Mouse (Mus musculus): ENCODE data around the gene Btbd17.

DNA sequence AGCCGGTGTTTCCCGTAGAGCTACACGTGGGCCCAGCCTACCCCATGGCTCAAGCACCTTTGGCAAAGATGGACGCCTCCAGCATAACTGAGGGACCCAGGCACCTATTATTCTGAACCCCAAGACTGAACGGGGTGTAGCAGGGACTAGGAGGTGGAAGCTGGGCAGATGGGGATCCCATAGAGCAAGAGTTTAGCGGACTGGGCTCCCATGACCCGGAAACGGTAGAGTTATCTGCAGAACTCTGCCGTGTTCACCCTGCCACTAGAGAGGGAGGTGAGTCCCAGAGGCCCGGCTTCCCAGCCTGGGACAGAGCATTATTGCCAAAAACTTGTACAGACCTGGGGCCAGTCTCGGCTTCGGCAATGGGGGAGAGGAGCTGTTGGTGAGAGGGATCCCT lies 5.6 kb downstream of the Btbd17 start:
- TF ChIP-seq POLR2A (IDR thresholded peaks at IDR 0.05; ENCODE audit: borderline replicate concordance, extremely low read depth, low read depth, low read length) (no peak), CTCF (IDR thresholded peaks at IDR 0.05; ENCODE audit: insufficient read depth, low read length) (no peak)

All from lung, adult 2 months (tissue).